Mouse (Mus musculus): ENCODE data around the gene Dlg2.

- TF ChIP-seq CTCF (IDR thresholded peaks at IDR 0.05; ENCODE audit: borderline replicate concordance, control insufficient read depth, extremely low read depth, insufficient read depth, low read length, poor library complexity) (no peak), POLR2A (IDR thresholded peaks at IDR 0.05; ENCODE audit: control insufficient read depth, extremely low read depth, insufficient read depth, low read length, poor library complexity) (no peak)
Measured at GRCm38 (mm10) chr7:91845723-91846122, 1369.3 kb downstream of the Dlg2 start.
